Mouse (Mus musculus) heart, embryonic 11.5 days (tissue): ENCODE data around the gene Sec24c. TPM values are rescaled to one million over a fixed set of nuclear protein-coding genes. Genes with fewer than 3 reads are reported as not detected.

Experiments used
- ATAC-seq: fragments of 200-750 bp; cut with Nextera tagmentation; replicated peaks from 2 replicates; pipeline ENCODE4 v1.8.0; 2017; ENCODE audit warnings: moderate library complexity; ENCODE audit not compliant: insufficient number of reproducible peaks, low FRiP score, low TSS enrichment
- H3K27ac ChIP-seq: fragments of 300-500 bp; sonication (generic); 2 replicates; pipeline ENCODE4 v1.5.1; 2014; ENCODE audit warnings: mild to moderate bottlenecking, low read depth, low read length
- H3K27me3 ChIP-seq: fragments of 300-500 bp; sonication (generic); 2 replicates; pipeline ENCODE4 v1.6.1; 2014; ENCODE audit warnings: mild to moderate bottlenecking, low read length, mixed read lengths; ENCODE audit not compliant: control insufficient read depth, insufficient read depth
- H3K36me3 ChIP-seq: fragments of 300-500 bp; sonication (generic); 2 replicates; pipeline ENCODE4 v1.6.1; 2014; ENCODE audit warnings: mild to moderate bottlenecking, low read length, moderate library complexity, mixed read lengths; ENCODE audit not compliant: control insufficient read depth, insufficient read depth
- H3K4me1 ChIP-seq: fragments of 300-500 bp; sonication (generic); 2 replicates; pipeline ENCODE4 v1.6.1; 2014; ENCODE audit warnings: low read length; ENCODE audit not compliant: control insufficient read depth, insufficient read depth
- H3K4me2 ChIP-seq: fragments of 300-500 bp; sonication (generic); 2 replicates; pipeline ENCODE4 v1.6.1; 2014; ENCODE audit warnings: mild to moderate bottlenecking, moderate library complexity
- H3K4me3 ChIP-seq: fragments of 300-500 bp; sonication (generic); 2 replicates; pipeline ENCODE4 v1.5.1; 2014; ENCODE audit warnings: low read depth, low read length
- H3K9ac ChIP-seq: fragments of 300-500 bp; sonication (generic); 2 replicates; pipeline ENCODE4 v1.6.1; 2014; ENCODE audit warnings: mild to moderate bottlenecking, low read depth, low read length, moderate library complexity
- H3K9me3 ChIP-seq: fragments of 300-500 bp; sonication (generic); replicated peaks from 2 replicates; pipeline ENCODE4 v1.6.1; 2016; ENCODE audit warnings: low read length; ENCODE audit not compliant: control insufficient read depth
- WGBS: fragments of 180-500 bp; shearing (Covaris S2); extraction: QIAGEN DNeasy Blood & Tissue Kit; methylation state at CpG from one replicate; pipeline ENCODE4 v1.1.7; 2014; ENCODE audit not compliant: insufficient replicate concordance; 5-methylcytosine and 5-hydroxymethylcytosine counted together
- polyA plus RNA-seq: library from polyadenylated mRNA; unstranded; fragments of >200 nt; fragmentation: Nextera tagmentation; extraction: Ambion mirVana; gene quantifications from 2 replicates; pipeline ENCODE4 v1.2.1, GENCODE M21; 2014

The Sec24c gene
- polyA plus RNA-seq, 1 experiment from 2014 or later: 78.1 TPM

- 57% methylated on average over 9 of the region's 9 CpGs for WGBS
- Histone ChIP-seq H3K4me3 (peak overlapping the region; percentile 27; the same call in 1 of the 2 replicates), H3K36me3 (no peaks in the 10 kb centered on the region), H3K9ac (no peak overlapping the region), H3K9me3 (no peaks in the 10 kb centered on the region), H3K27ac (peak overlapping the region; percentile 57), H3K4me2 (peak overlapping the region; percentile 51), H3K4me1 (peaks cover 26% of the 10 kb centered on the region), H3K27me3 (no peaks in the 10 kb centered on the region)
- no peak for ATAC-seq
Observed at GRCm38 (mm10) chr14:20655731-20656130, 18.4 kb upstream of the Sec24c start.

- H3K27me3 ChIP-seq: no peaks in the 10 kb centered on the region
- no peaks in the 10 kb centered on the region for H3K9me3 ChIP-seq
- ATAC-seq: no peak
- peak within 1 kb of the TSS; percentile 51 for H3K4me2 ChIP-seq
- 23% methylated on average over 11 of the region's 11 CpGs for WGBS
- peak within 1 kb of the TSS; percentile 27 for H3K4me3 ChIP-seq
- H3K9ac ChIP-seq: peak within 1 kb of the TSS; percentile 59
- H3K4me1 ChIP-seq: peaks cover 27% of the 10 kb centered on the region
- peak within 1 kb of the TSS; percentile 57 for H3K27ac ChIP-seq
- no peaks in the 10 kb centered on the region for H3K36me3 ChIP-seq
Observed at GRCm38 (mm10) chr14:20656361-20656760, 17.7 kb upstream of the Sec24c start, which contains the start of gene Myoz1. Gene Myoz1 (minus strand): TSS chr14:20656540.

GRCm38 (mm10) chr14:20658326-20658725, 15.8 kb upstream of the Sec24c start:
- Histone ChIP-seq H3K9me3 (no peaks in the 10 kb centered on the region), H3K4me2 (no peak overlapping the region), H3K9ac (no peak overlapping the region), H3K4me3 (no peak overlapping the region), H3K36me3 (no peaks in the 10 kb centered on the region), H3K27me3 (no peaks in the 10 kb centered on the region), H3K27ac (no peak overlapping the region), H3K4me1 (peaks cover 30% of the 10 kb centered on the region)
- ATAC-seq: no peak

GRCm38 (mm10) chr14:20658902-20659301, 15.2 kb upstream of the Sec24c start:
- Histone ChIP-seq H3K4me1 (peaks cover 30% of the 10 kb centered on the region), H3K27ac (no peak overlapping the region), H3K4me2 (no peak overlapping the region), H3K9me3 (no peaks in the 10 kb centered on the region), H3K27me3 (no peaks in the 10 kb centered on the region), H3K4me3 (no peak overlapping the region), H3K36me3 (no peaks in the 10 kb centered on the region), H3K9ac (no peak overlapping the region)
- 71% methylated on average over 6 of the region's 6 CpGs for WGBS
- ATAC-seq: no peak

- no peak overlapping the region for H3K4me3 ChIP-seq
- no peak overlapping the region; the same call in 1 of the 2 replicates for H3K9ac ChIP-seq
- 90% methylated on average over 7 of the region's 7 CpGs for WGBS
Observed at GRCm38 (mm10) chr14:20659687-20660086, 14.4 kb upstream of the Sec24c start.

GRCm38 (mm10) chr14:20660827-20661660, 13.1 kb upstream of the Sec24c start:
- peak overlapping the region; percentile 52 for H3K4me3 ChIP-seq
- H3K27ac ChIP-seq: peak overlapping the region; percentile 97
- peaks cover 32% of the 10 kb centered on the region for H3K4me1 ChIP-seq
- peak overlapping the region; percentile 92 for H3K4me2 ChIP-seq
- H3K36me3 ChIP-seq: no peaks in the 10 kb centered on the region
- H3K27me3 ChIP-seq: no peaks in the 10 kb centered on the region
- peak overlapping the region; percentile 87 for H3K9ac ChIP-seq
- WGBS: 2% methylated on average over 52 of the region's 52 CpGs
- H3K9me3 ChIP-seq: no peaks in the 10 kb centered on the region
- ATAC-seq: peak; percentile 33; the same call in 1 of the 2 replicates

More at GRCm38 (mm10) chr14:20659687-20660086, 14.4 kb upstream of the Sec24c start:
- Histone ChIP-seq H3K9me3 (no peaks in the 10 kb centered on the region), H3K36me3 (no peaks in the 10 kb centered on the region), H3K27ac (peak overlapping the region; percentile 7; the same call in 1 of the 2 replicates), H3K4me1 (peaks cover 30% of the 10 kb centered on the region), H3K4me2 (no peak overlapping the region), H3K27me3 (no peaks in the 10 kb centered on the region)
- no peak for ATAC-seq

- Histone ChIP-seq H3K4me1 (peaks cover 28% of the 10 kb centered on the region), H3K27me3 (no peaks in the 10 kb centered on the region), H3K9ac (peak overlapping the region; percentile 87), H3K4me3 (peak overlapping the region; percentile 52), H3K4me2 (peak overlapping the region; percentile 92), H3K27ac (peak overlapping the region; percentile 97), H3K36me3 (no peaks in the 10 kb centered on the region), H3K9me3 (no peaks in the 10 kb centered on the region)
- WGBS: 9% methylated on average over 19 of the region's 19 CpGs
- ATAC-seq: no peak; the same call in 1 of the 2 replicates
Observed at GRCm38 (mm10) chr14:20661661-20662331, 12.3 kb upstream of the Sec24c start.

GRCm38 (mm10) chr14:20662740-20663139, 11.4 kb upstream of the Sec24c start:
- H3K36me3 ChIP-seq: no peaks in the 10 kb centered on the region
- peak overlapping the region; percentile 52 for H3K4me3 ChIP-seq
- peak overlapping the region; percentile 92 for H3K4me2 ChIP-seq
- no peaks in the 10 kb centered on the region for H3K9me3 ChIP-seq
- no peaks in the 10 kb centered on the region for H3K27me3 ChIP-seq
- H3K27ac ChIP-seq: peak overlapping the region; percentile 97
- no peak for ATAC-seq
- 38% methylated on average over 3 of the region's 3 CpGs for WGBS
- H3K9ac ChIP-seq: peak overlapping the region; percentile 87
- peaks cover 27% of the 10 kb centered on the region for H3K4me1 ChIP-seq
